Mouse (Mus musculus): ENCODE measurements around the gene Vasp. TPM values are rescaled to one million over a fixed set of nuclear protein-coding genes. Genes with fewer than 3 reads are reported as not detected.

The Vasp gene
- total RNA-seq (2017), result 99.8 and 117 TPM in 2 replicates

GRCm38 (mm10) chr7:19271238-19272172, at the start of gene Vasp:
Gene Vasp, minus strand, starts transcription at chr7:19271817.
- peak; percentile 67 to 71 for ATAC-seq (replicated peaks in 1 of 2; ENCODE audit: insufficient read depth in 1 of 2, low FRiP score in 2 of 2, low TSS enrichment in 1 of 2, low read depth in 1 of 2, poor library complexity in 2 of 2, severe bottlenecking in 2 of 2)

- no peak for ATAC-seq (replicated peaks in 1 of 2; ENCODE audit: insufficient read depth in 1 of 2, low FRiP score in 2 of 2, low TSS enrichment in 1 of 2, low read depth in 1 of 2, poor library complexity in 2 of 2, severe bottlenecking in 2 of 2)
These were observed 49.0 kb upstream of the Vasp start for GRCm38 (mm10) chr7:19320637-19321036.

GRCm38 (mm10) chr7:19319906-19320305, 48.3 kb upstream of the Vasp start:
- peak; percentile 57 to 70 for ATAC-seq (replicated peaks in 1 of 2; ENCODE audit: insufficient read depth in 1 of 2, low FRiP score in 2 of 2, low TSS enrichment in 1 of 2, low read depth in 1 of 2, poor library complexity in 2 of 2, severe bottlenecking in 2 of 2)

GRCm38 (mm10) chr7:19319458-19319857, 47.8 kb upstream of the Vasp start:
- ATAC-seq (replicated peaks in 1 of 2; ENCODE audit: insufficient read depth in 1 of 2, low FRiP score in 2 of 2, low TSS enrichment in 1 of 2, low read depth in 1 of 2, poor library complexity in 2 of 2, severe bottlenecking in 2 of 2), result peak in 1 of 2 experiments; percentile 30; a peak in 2 of 4 replicates

GRCm38 (mm10) chr7:19318676-19319075, 47.1 kb upstream of the Vasp start:
- no peak for ATAC-seq (replicated peaks in 1 of 2; ENCODE audit: insufficient read depth in 1 of 2, low FRiP score in 2 of 2, low TSS enrichment in 1 of 2, low read depth in 1 of 2, poor library complexity in 2 of 2, severe bottlenecking in 2 of 2)

GRCm38 (mm10) chr7:19318201-19318600, 46.6 kb upstream of the Vasp start:
- ATAC-seq (replicated peaks in 1 of 2; ENCODE audit: insufficient read depth in 1 of 2, low FRiP score in 2 of 2, low TSS enrichment in 1 of 2, low read depth in 1 of 2, poor library complexity in 2 of 2, severe bottlenecking in 2 of 2), result no peak

- peak; percentile 70 to 79 for ATAC-seq (replicated peaks in 1 of 2; ENCODE audit: insufficient read depth in 1 of 2, low FRiP score in 2 of 2, low TSS enrichment in 1 of 2, low read depth in 1 of 2, poor library complexity in 2 of 2, severe bottlenecking in 2 of 2)
These were observed 45.0 kb upstream of the Vasp start for GRCm38 (mm10) chr7:19316451-19317161.

GRCm38 (mm10) chr7:19314033-19314432, 42.4 kb upstream of the Vasp start:
- no peak for ATAC-seq (replicated peaks in 1 of 2; ENCODE audit: insufficient read depth in 1 of 2, low FRiP score in 2 of 2, low TSS enrichment in 1 of 2, low read depth in 1 of 2, poor library complexity in 2 of 2, severe bottlenecking in 2 of 2)

- no peak for ATAC-seq (replicated peaks in 1 of 2; ENCODE audit: insufficient read depth in 1 of 2, low FRiP score in 2 of 2, low TSS enrichment in 1 of 2, low read depth in 1 of 2, poor library complexity in 2 of 2, severe bottlenecking in 2 of 2)
These were observed 40.4 kb upstream of the Vasp start for GRCm38 (mm10) chr7:19311991-19312390.

- ATAC-seq (replicated peaks in 1 of 2; ENCODE audit: insufficient read depth in 1 of 2, low FRiP score in 2 of 2, low TSS enrichment in 1 of 2, low read depth in 1 of 2, poor library complexity in 2 of 2, severe bottlenecking in 2 of 2), result peak; percentile 22 to 39
These were observed 38.4 kb upstream of the Vasp start, which contains the start of gene Fosb for GRCm38 (mm10) chr7:19309884-19310641. Gene Fosb, minus strand, starts transcription at chr7:19310051.

- no peak for ATAC-seq (replicated peaks in 1 of 2; ENCODE audit: insufficient read depth in 1 of 2, low FRiP score in 2 of 2, low TSS enrichment in 1 of 2, low read depth in 1 of 2, poor library complexity in 2 of 2, severe bottlenecking in 2 of 2)
These were observed 37.8 kb upstream of the Vasp start for GRCm38 (mm10) chr7:19309278-19309883.

GRCm38 (mm10) chr7:19308454-19309277, 37.0 kb upstream of the Vasp start:
- peak; percentile 25 for ATAC-seq (replicated peaks in 1 of 2; ENCODE audit: insufficient read depth in 1 of 2, low FRiP score in 2 of 2, low TSS enrichment in 1 of 2, low read depth in 1 of 2, poor library complexity in 2 of 2, severe bottlenecking in 2 of 2)

- ATAC-seq (replicated peaks in 1 of 2; ENCODE audit: insufficient read depth in 1 of 2, low FRiP score in 2 of 2, low TSS enrichment in 1 of 2, low read depth in 1 of 2, poor library complexity in 2 of 2, severe bottlenecking in 2 of 2), result peak; percentile 3 to 6; a peak in 3 of 4 replicates
These were observed 36.3 kb upstream of the Vasp start for GRCm38 (mm10) chr7:19307739-19308453.

GRCm38 (mm10) chr7:19306819-19307738, 35.5 kb upstream of the Vasp start:
- no peak; a peak in 1 of 4 replicates for ATAC-seq (replicated peaks in 1 of 2; ENCODE audit: insufficient read depth in 1 of 2, low FRiP score in 2 of 2, low TSS enrichment in 1 of 2, low read depth in 1 of 2, poor library complexity in 2 of 2, severe bottlenecking in 2 of 2)

All from hematopoietic stem cell, adult 5-6 weeks (primary cell).